Mouse (Mus musculus): ENCODE data around the gene Cyp4a30b. TPM values are rescaled to one million over a fixed set of nuclear protein-coding genes. Genes with fewer than 3 reads are reported as not detected.
"Not testable (repeated sequence)": the region's sequence is repeated elsewhere in the genome, so short reads cannot be mapped to it uniquely, and the experiment has no call there.

Cyp4a30b gene
- not detected in 2 replicates for polyA plus RNA-seq (2015; fragmentation: Nextera tagmentation; extraction: Ambion mirVana)

GRCm38 (mm10) chr4:115452304-115452703, at the start of gene Cyp4a30b:
TSS of gene Cyp4a30b (plus strand) at chr4:115452604.
- DNase-seq (ENCODE audit: low spot score) = no peak

DNA sequence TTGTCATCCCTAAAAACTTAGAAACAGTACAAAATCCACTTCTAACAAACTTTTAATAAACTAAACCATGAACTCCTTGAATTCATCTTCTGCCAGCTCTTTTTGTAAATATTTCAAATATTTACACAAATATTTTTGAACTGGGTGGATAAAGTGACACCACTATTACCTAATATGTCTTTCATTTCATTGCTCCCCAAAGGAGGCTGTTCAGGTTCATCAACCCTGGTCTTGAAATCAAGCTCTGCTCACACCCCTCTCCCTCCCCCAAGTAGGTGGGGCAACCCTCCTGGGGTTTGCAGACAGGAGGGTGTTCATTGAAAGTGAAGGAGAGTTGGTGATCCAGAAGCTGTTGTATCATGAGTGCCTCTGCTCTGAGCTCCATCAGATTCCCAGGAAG, 41.1 kb upstream of the Cyp4a30b start, which contains the start of gene Cyp4a12b:
Gene Cyp4a12b (plus strand): TSS at position 301 of the 400 bp plus-strand sequence.
- DNase-seq (ENCODE audit: low spot score) = not testable (repeated sequence)

- no peak for DNase-seq (ENCODE audit: low spot score)
Measured at GRCm38 (mm10) chr4:115450577-115451137, 1.7 kb upstream of the Cyp4a30b start.

GRCm38 (mm10) chr4:115473585-115473984, 21.2 kb downstream of the Cyp4a30b start:
- not testable (repeated sequence) for DNase-seq (ENCODE audit: low spot score)

GRCm38 (mm10) chr4:115476051-115476450, 23.6 kb downstream of the Cyp4a30b start:
- DNase-seq (ENCODE audit: low spot score) = not testable (repeated sequence)

DNA sequence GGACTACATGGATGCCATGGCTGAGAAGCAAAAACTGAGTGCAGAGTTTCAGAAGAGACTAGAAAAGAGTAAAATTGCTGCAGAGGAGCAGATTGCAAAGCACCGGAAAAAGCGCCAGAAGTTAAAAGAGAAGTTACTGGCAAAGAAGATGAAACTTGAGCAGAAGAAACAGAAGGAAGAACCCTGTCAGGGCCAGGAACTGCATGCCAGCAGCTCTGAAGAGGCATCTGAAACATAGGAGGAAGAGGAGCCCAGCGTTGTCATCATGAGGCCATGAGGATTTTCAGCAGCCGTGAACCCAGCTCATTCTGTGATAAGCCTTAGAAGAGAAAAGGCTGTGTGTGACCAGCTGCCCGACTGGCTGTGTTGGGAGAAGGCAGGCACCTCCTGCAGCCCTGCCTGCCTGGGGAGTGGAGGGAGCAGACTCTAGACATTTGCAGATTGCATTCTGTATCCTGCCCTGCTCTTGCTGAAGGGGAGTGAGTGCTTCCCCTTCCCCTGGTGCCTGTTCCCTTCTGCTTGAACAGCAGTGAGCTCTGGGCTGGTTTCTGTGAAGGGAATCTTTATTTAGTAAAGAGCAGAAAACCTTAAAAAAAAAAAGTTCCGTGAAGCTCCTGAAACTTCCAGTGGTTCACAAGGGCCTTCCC, 28.7 kb downstream of the Cyp4a30b start:
- DNase-seq (ENCODE audit: low spot score) = no peak

DNA sequence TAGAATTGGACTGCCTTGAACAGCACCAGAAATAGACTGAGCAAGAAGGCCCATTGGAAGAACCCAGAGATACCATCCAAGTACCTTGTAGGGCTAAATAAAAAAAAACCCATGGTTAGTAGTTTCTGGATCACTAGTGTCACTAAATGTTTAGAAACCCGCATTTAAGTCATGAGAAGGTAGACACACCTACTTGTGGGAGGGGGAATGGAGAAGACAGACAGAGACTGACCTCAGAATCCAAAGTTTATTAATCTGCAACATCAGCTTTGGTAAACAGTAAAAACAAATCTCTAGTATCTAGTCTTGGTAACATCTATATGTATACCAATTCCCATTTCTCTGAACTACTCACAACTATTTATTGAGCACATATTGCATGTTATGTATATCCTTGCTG, 43.6 kb downstream of the Cyp4a30b start, which contains the start of gene Cyp4a14:
Gene Cyp4a14 (minus strand): TSS at position 142 of the 400 bp plus-strand sequence.
- no peak for DNase-seq (ENCODE audit: low spot score)

DNA sequence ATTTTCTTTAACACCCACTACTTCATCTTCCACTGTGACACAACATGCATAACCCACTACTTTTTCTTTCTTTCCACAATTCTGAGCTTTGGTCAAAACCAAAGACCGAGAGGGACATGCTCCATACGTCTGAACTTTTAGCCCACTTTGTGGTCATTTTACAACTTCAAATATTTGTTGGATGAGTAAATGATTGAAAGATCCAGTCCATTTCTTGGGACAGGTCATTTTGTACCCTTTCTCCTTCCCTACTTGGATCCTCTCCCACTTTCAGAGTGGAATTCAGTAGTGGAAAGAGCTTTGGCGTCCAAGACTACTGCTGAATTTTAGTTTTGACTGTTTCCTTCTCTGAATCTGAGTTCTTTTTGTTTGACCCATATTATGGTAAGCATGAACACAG, 45.1 kb downstream of the Cyp4a30b start:
- no peak for DNase-seq (ENCODE audit: low spot score)

DNA sequence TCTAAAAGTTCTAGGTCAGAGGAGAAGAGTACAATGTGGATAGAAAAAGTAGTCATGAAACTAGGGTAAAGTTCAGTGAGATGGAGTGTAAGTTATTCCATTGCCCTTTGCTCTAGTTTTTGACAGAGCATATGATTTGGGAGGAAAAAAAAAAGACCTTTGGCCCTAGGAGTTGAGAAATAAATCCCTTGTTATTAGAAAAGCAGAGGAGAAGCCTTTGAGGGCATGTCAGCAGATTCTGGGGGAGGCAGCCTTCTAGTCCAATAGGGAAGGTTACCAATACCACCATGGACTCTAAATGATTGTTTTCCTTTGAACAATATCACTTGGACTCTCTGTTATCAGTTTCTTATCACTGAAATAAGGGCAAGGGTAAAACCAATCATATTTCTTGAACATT, 61.6 kb downstream of the Cyp4a30b start:
- not testable (repeated sequence) for DNase-seq (ENCODE audit: low spot score)

DNA sequence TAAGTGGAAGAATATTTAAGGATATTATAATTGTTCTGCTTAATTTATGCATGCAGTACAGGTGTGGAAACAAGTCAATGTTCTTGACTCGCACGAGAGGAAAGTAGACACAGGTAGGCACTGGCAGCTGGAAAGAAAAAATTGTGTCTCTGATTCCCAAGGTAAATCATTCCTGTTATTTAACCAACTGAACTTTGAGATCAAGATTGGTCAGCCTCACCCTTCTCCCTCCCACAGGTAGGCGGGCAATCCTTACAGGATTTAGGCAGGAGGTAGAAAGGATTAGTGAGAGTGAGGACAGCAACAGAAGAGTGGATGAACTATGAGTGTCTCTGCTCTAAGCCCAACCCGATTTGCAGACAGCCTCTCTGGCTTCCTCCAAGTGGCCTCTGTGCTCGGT, 65.6 kb downstream of the Cyp4a30b start, which contains the start of gene Cyp4a10:
Gene Cyp4a10 (plus strand): TSS at position 265 of the 400 bp plus-strand sequence.
- not testable (repeated sequence) for DNase-seq (ENCODE audit: low spot score)

GRCm38 (mm10) chr4:115519444-115519843, 67.0 kb downstream of the Cyp4a30b start:
- no peak for DNase-seq (ENCODE audit: low spot score)

Other genes starting within 250 kb of the Cyp4a30b start
- gene Cyp4a29, start 210.5 kb upstream of the Cyp4a30b start, polyA plus RNA-seq (2015; fragmentation: Nextera tagmentation; extraction: Ambion mirVana) = not detected in 2 replicates
- gene Cyp4a12a, start 153.6 kb upstream of the Cyp4a30b start, polyA plus RNA-seq (2015; fragmentation: Nextera tagmentation; extraction: Ambion mirVana) = 0.10 TPM in 1 of 2 replicates, not detected in the other
- gene Cyp4a12b, start 41.0 kb upstream of the Cyp4a30b start, polyA plus RNA-seq (2015; fragmentation: Nextera tagmentation; extraction: Ambion mirVana) = 0.06 and 0.08 TPM in 2 replicates
- gene Cyp4a14, start 43.5 kb downstream of the Cyp4a30b start, polyA plus RNA-seq (2015; fragmentation: Nextera tagmentation; extraction: Ambion mirVana) = not detected in 2 replicates
- not detected in 2 replicates for gene Cyp4a10, start 65.7 kb downstream of the Cyp4a30b start, polyA plus RNA-seq (2015; fragmentation: Nextera tagmentation; extraction: Ambion mirVana)
- gene Cyp4a31, start 111.0 kb downstream of the Cyp4a30b start, polyA plus RNA-seq (2015; fragmentation: Nextera tagmentation; extraction: Ambion mirVana) = not detected in 2 replicates
- gene Cyp4a32, start 148.4 kb downstream of the Cyp4a30b start, polyA plus RNA-seq (2015; fragmentation: Nextera tagmentation; extraction: Ambion mirVana) = not detected in 2 replicates
- gene Cyp4b1, start 195.1 kb downstream of the Cyp4a30b start, polyA plus RNA-seq (2015; fragmentation: Nextera tagmentation; extraction: Ambion mirVana) = 3.4 and 3.5 TPM in 2 replicates

All from thymus, postnatal 0 days (tissue).